Mouse (Mus musculus): ENCODE data around the gene Hmgcl.

Hmgcl gene

DNA sequence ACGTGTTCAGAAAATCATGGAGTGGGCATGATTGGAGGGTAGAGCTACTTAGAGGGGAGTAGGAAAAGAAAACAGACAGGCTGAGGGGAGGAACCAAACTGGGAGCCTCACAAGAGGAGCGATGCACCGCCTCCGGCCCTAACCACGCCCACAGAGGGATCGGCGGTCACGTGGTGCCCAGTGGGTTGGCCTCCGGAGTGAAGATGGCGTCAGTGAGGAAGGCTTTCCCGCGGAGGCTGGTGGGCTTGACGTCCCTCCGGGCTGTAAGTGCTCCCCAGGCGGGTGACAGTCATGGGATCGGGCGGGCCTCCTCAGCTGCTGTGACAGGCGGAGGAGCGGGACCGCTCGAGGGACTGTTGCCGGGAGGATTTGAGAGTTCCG is at the start of gene Hmgcl:
Gene Hmgcl, plus strand, starts transcription at position 171 of the 381 bp plus-strand sequence.
- DNase-seq (ENCODE audit: low spot score) = peak; percentile 82

DNA sequence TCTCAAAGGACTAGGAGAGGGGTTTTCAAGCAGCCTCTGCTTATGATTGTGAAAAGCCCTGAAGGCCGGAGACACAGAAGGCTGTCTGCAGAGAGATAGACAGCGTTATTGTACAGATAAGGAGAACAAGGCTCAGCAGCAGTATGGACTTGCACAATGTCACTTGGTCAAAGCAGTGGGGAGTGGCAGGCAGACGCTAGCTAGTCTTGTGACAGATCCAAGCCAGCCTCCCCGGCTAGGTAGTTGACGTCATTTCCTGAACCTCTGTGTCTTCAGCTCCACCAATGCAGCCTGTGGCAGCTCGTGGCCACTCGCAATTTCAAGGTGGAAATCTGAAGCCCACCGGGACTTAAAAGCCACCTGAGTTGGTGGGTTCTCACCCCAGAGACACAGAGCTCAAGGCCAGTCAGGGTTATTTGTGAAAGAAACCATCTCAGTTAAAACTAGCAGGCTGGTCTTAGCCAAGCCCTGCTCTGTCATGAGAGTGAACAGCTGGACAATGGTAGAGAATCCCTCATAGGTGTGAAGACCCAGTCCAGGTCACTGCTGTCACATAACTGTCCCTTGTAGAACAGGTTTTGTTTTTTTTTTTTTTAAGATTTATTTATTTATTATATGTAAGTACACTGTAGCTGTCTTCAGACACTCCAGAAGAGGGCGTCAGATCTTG is 47.7 kb upstream of the Hmgcl start:
- DNase-seq (ENCODE audit: low spot score) = no peak

DNA sequence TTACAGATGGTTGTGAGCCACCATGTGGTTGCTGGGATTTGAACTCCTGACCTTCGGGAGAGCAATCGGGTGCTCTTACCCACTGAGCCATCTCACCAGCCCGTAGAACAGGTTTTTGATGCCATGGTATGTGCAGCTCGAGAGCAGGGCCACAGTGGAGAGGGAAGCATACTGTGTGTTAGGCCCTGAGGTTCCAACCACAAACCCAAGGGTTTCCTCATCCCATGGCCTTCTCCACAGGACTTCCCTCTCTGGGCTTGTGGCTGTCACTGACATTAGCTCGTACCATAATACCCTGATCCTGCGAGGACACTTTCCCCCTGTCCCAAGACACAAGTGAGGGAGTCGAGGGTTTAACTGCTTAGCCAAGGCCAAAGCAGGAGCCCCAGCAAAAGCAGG is 47.2 kb upstream of the Hmgcl start:
- DNase-seq (ENCODE audit: low spot score) = no peak

DNA sequence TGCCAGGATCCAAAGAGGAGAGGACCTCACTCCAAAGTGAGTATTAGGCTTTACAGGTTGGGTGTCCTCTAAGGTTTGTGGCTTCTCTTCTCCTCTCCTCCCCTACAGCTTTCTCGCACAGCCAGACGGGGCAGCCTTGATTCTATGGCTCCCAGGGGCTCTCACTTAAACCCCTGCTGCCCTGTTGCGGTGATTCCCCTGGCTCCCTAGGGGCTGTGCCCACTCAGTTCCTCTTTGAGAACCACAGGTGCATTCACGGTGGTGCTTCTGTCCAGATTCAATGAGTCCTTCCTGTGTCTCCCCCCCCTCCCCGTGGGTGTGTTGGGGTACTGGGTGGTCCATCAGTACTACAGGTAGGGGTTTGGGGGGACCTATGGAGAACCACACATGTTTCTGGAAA is 46.2 kb upstream of the Hmgcl start:
- no peak for DNase-seq (ENCODE audit: low spot score)

DNA sequence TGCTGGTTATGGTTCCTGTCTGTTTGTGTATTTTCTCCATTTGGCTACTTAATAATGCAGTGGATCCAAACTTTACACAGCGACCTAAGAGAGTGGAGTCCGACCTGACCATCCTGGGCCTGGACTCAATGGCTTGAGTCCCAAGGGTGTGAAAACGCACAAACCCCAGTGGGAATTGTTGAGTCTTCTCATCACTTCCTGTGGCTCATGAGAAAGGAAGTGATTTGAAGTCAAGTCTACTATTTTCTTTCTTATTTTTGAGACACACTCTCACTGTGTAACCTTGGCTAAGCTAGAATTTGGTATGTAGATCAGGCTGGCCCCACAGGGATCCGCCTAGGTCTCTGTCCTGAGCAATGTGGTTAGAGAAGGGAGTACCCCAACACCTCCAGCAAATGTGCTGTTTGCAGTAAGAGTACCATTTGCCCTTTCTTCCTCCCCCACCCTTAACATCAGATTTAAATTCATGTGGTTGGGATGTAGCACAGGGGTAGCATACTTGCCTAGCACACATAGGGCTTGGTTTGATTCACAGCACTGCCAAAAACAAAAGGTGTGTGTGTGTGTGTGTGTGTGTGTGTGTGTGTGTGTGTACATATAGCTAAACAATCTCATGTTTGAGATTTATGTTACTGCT is 43.5 kb upstream of the Hmgcl start:
- no peak for DNase-seq (ENCODE audit: low spot score)

DNA sequence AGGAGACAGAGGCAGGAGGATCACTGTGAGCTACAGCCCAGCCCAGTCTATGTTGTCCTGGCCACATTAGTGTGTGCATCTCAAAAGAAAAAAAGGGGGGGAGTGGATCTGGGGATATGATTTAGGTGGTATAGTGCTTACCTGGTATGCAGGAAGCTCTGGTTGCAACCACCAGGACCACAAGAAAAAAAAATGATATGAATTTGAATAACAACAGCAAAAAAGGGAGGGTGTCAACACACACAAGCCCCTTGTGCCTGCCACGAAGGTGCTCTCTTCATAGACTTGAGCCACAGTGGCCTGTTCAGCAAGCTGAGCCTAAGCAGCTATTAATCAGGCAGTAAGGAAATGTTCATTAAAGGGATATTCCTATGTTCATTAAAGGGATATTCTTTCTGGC is 41.4 kb upstream of the Hmgcl start:
- DNase-seq (ENCODE audit: low spot score) = no peak

DNA sequence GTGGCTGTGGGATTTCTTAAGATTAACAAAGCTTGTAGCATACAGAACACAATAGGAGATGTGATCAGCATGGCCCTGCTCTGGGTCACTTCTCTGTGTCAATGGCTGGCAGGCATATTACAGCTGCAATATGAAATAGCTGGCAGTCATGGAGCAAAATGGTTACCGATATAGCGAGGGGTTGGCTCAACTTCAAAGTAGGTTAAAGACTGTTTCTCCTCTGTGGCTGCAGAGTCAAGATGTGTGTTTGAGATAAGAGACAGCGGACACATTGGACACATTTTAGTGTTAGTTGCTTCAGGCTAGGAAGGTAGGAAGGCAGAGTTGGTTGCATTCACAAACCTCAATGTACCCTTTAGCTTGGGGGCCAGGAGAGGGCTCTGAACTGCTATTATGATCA is 39.6 kb upstream of the Hmgcl start:
- no peak for DNase-seq (ENCODE audit: low spot score)

DNA sequence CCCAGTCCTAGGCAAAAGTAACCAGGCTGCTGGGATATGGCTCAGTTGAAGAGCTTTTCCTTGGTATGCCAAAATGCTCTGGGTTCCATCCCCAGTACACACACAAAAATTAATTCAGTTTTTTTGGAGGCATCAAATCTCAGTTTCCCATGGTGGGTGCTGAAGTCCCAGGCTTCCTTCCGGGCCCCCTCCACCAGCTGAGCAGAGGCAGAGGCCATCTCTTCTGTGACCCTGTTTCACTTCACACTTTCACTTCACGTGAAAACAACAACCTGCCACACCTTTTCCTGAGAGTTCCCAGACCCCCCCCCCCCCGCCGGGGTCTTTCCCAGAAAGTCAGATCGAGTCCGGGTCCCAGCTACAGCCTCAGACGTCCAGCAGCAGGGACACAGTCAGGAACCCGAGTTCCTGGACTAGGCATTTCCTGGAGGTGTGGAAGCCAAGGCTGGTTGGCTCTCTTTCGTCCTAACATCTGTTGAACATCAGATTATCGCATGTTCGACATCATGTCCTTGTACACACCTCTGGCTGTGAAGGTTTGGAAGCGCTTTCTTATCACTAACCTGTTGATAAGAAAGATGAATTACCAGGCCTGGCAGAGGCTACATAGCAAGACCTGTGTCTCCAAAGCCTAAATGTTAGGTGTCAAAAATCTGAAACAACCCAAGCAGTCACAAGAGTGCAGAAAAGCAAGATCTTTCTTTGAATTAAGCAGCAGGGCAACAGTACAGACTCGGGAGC is 36.8 kb upstream of the Hmgcl start:
- DNase-seq (ENCODE audit: low spot score) = no peak

DNA sequence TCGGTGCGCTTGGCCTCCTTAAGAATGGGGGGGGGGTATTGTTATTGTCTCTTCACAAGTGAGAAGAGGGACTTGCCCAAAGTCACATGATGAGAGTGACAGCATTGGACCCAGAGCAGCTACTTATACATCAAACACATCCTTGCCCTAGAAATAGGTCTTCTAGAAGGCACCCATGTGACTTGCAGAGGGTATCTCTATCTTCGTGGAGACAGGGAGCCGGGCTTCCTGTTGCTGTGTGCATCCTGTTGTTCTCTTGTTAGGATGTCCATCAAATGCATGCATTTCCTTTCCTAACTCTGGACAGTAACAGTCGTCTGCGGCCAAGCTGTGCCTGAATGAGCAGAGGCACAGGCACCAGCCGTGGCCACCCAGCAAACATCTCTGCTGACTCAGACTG is 34.7 kb upstream of the Hmgcl start:
- DNase-seq (ENCODE audit: low spot score) = no peak

DNA sequence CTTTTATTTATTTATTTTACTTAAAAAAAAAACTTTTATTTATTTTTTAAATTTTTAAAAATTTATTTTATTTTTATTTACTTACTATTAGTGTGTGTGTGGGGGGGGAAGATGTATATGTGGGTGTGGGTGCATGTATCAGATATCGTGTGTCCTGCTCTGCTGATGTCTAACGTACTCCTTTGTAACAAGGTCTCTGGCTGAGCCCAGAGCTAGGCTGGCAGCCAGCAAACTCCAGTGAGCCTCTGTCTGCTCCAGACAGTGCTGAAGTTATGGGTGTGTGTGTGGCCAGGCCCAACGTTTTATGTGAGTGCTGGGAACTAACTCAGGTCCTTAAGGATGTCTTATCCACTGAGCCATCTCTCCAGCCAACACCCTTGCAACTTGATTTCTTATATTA is 34.1 kb upstream of the Hmgcl start:
- no peak for DNase-seq (ENCODE audit: low spot score)

DNA sequence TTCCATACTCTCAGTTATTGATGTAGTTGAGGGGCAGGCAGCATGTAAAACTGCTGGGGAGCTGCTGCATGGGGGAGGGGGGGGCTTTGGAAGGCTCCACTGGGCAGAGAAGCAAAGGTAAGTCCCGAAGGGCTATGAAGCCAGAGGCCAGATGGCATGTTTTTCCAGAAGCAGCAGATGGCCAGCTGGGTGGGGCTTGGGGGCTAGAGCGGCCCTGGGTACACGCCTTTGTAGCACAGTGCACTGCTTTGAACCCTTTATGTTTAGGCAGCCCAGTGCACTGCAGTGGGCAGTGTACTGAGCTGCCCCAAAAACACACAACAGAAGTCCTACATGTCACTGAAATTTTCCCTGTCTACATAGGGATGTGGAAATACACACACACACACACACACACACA is 33.4 kb upstream of the Hmgcl start:
- no peak for DNase-seq (ENCODE audit: low spot score)

DNA sequence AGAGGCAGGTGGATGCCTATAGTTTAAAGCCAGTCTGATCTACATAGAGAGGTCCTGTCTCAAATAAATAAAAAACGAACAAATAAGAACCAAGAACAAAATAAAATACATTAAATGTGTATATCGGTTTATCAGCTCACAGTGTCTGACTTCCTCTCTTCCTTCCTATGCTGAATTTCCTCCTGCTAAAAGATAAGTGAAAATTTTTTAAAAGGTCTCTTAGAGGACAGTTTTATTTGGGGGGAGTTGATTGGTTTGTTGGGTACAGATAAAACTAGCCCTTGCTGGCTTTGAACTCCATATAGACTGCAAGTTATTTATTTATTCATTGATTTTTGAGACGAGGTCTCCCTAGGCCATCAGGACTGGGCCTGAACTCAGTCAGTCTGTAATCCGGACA is 32.8 kb upstream of the Hmgcl start:
- DNase-seq (ENCODE audit: low spot score) = no peak

DNA sequence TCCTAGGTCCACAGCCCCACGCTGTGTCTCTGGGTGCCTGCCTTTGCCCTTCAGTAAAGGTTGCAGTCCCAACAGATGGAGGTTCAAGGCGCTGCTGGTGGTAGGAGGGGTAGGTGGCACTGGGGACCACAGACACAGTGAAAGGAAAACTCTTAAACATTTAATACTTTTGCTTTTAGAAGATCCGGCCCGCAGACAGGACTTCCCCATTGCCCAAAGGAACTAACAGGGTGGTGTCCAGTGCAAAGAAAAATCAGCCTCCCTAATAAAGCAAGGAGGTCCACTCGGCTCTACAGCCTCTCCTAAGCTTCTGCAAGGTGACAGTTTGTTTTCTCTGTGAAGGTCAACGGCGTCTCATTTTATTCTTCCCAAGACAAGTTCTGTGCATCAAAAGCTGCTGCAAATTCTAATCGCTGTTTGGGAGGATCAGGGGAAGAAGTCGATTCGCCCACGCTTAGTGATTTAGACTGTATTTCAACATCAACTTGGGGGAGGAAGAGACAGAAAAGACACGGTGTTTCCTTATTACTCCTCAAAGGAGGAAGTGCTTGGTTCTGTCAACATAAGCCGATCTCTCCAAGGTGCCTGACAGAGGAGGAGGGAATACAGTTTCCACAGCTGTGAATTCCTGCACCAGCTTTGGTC is 27.5 kb upstream of the Hmgcl start:
- DNase-seq (ENCODE audit: low spot score) = no peak

DNA sequence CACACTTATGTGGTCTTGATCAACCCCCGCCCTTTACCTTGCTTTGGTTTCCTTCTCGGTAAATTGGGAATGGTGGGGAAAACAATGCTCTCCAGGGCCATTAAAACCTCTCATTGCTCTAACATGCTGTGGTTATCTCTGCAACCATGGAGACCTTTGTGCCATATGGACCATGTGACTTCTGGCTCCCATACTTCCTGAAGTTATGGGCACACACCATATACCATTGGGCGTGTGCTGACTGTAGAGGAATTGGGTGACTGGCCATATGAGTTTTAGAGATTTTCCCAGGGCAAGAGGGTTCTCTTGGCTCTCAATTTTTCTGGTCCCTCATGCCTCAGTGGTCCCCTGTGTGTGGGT is 27.0 kb upstream of the Hmgcl start:
- DNase-seq (ENCODE audit: low spot score) = no peak

DNA sequence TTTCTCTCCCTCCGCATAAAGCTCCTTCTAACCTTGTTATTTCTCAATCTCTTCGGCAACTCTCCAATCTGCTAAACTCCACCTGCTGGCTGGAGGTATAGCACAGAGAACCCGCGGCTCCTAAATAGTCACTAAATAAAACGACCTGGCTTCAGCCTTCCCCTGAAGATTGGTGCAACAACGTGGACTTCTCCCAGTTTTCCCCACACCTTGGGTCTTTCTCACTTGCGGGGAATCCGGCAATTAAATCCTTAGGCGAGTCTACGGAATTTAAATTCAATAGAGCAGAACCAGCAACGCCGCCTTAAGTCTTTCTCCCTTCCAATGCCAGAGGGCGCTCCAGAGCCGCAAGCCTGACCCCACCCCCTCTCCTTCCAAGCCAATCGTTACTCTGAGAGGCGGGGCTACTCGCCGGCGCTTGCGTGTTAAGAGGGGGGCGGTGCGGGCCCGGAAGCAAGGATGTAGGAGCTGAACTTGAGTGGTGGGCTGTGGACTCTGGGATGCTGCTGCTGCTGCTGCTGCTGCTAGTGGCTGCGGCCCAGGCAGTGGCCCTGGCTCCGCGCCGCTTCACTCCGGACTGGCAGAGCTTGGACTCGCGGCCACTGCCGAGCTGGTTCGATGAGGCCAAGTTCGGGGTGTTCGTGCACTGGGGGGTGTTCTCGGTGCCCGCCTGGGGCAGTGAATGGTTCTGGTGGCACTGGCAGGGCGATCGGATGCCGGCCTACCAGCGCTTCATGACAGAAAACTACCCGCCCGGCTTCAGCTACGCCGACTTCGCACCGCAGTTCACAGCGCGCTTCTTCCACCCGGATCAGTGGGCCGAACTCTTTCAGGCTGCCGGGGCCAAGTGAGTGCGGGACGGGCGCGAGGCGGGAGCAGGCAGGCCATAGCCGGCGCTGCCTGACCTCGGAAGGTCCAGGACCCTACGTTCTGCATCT is 25.7 kb upstream of the Hmgcl start, which contains the start of gene Fuca1:
Gene Fuca1, plus strand, starts transcription at position 432 of the 938 bp plus-strand sequence.
- DNase-seq (ENCODE audit: low spot score) = peak; percentile 94

DNA sequence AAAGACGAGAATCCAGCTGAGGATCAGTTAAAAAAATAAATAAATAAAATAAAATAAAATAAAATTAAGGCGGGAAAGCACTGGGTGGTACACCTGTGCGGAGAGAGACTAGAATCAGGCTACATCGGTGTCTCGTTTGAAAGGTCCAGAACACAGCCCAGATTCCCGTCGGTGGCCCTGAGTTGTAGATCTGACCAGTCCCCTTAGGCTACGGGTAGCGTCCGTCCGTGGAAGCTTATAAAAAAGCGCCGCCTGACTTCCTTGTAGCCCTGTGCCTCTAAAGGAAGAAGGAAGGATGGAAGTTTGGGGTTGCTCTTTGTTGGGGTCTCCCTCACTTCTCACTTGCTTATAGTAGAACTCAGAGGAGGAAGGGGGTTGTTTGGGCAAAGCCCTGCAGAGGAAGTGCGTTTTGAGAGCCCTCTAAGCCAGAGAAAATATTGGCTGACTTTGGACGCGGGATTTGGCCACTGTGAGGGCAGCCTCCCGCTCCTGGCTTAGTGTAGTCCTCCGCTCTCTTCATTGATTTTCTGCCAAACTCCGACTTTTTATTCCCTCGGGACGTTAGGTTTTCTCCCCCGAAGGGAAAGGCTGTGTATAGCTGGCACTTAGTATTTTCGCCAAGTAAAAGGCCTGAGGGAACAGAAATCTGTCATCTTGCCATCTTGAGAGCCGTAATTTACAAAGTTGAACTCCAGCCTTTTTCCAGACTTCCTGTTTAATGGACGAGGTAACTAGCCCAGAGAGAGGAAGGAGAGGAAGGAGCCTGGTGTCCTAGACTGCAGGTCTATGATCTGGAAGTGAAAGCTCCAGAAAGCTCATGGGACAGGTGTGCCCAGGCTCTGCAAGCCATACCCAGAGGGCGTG is 24.8 kb upstream of the Hmgcl start:
- no peak for DNase-seq (ENCODE audit: low spot score)

DNA sequence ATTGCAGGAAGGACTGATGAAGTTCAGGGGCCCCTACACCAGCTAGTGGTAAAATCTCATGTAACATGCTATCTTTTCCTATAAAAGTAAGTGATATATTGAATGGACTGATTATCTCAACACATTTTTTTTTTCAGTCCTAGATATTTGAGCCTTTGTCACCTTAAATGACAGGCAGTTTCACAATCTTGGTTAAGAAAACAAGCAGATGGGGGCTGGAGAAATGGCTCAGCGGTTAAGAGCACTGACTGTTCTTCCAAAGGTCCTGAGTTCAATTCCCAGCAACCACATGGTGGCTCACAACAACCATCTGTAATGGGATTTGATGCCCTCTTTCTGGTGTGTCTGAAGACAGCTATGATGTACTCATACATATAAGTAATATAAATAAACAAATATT is 24.1 kb upstream of the Hmgcl start:
- no peak for DNase-seq (ENCODE audit: low spot score)

DNA sequence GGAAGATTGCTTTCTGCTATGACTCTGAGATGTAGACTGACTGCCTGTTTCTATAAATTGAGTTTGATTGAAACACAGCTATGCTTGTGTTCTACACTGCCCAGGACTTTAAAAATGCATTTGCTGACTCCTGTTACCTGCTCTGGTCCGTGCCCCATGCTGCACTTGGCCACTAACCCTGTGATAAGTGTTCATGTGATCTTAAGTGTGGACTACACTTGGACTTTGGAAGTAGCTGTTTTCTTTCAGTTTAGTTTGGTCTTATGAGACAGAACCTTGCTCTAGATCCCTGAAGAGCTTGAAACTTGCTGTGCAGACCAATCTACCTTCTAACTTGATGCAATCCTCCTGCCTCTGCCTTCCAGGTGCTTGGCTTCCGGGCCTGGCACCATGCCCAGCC is 21.8 kb upstream of the Hmgcl start:
- DNase-seq (ENCODE audit: low spot score) = no peak

DNA sequence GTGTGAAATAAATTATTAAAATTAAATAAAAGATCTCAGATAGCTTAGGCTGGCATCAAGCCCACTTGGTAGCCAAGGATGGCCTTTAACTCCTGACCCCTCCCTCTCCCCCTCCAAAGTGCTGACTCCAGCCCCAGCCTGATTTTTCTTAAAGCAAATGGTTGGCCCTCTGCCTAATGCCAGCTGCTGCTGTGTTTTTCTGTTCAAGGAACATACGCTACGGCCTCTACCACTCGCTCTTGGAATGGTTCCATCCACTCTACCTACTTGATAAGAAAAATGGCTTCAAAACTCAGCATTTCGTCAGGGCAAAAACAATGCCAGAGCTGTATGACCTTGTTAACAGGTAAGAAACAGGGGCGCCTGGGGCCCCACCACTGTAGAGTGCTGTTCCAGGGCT is 20.9 kb upstream of the Hmgcl start:
- DNase-seq (ENCODE audit: low spot score) = no peak

DNA sequence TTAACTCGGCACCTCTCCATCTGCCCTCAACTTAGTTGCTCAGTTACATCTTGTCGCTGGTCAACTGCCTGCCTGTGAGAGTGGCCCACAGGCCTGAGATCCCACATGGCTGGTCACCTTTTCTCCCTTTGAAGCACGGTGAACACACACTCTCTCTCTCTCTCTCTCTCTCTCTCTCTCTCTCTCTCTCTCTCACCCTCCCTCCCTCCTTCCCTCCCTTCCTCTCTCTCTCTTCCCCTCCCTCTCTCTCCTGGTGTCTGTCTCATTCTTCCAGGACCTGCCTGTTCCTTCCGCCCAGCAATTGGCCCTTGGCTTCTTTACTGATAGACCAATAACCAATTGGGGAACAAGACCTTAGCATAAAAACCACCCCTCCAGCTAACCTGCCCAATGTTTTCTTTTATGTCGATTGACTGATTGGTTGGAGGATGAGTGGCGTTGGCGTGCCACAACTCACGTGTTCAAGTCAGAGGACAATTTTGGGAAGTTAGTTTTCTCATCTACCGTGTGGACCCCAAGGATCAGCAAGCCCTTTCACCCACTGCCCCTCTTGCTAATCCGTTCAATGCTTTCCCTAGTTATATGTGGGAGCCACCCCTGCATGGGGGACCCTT is 19.9 kb upstream of the Hmgcl start:
- DNase-seq (ENCODE audit: low spot score) = no peak

All from layer of hippocampus, adult 9-10 months (tissue).